In genomic region chr11:86764501-86764900, GRCm38 (mm10) we compare ENCODE assay signal across 33 mouse cellular contexts.
"Had no signal": no experiment of that assay in that cellular context is flagged by ENCODE, and none has a peak within 500 bp of the region (broad histone marks: within the 10 kb centered on the region; RNA-seq: fewer than 3 reads in every experiment).

No protein-coding gene starts in this region.

- H3K4me1 ChIP-seq: heart, embryonic 10.5 days; heart, embryonic 12.5 days; heart, embryonic 15.5 days; hindbrain, embryonic 10.5 days; hindbrain, embryonic 12.5 days; hindbrain, embryonic 13.5 days; hindbrain, embryonic 15.5 days; kidney, embryonic 15.5 days had no signal

- H3K9ac ChIP-seq: heart, embryonic 12.5 days; heart, embryonic 13.5 days; heart, embryonic 15.5 days; hindbrain, embryonic 12.5 days; hindbrain, embryonic 13.5 days; hindbrain, embryonic 14.5 days; hindbrain, embryonic 15.5 days; kidney, embryonic 15.5 days had no signal

- H3K36me3 ChIP-seq: heart, embryonic 15.5 days; hindbrain, embryonic 15.5 days had no signal

- H3K4me2 ChIP-seq: heart, embryonic 11.5 days; heart, embryonic 12.5 days; heart, embryonic 13.5 days; heart, embryonic 15.5 days; hindbrain, embryonic 12.5 days; hindbrain, embryonic 13.5 days; hindbrain, embryonic 14.5 days; hindbrain, embryonic 15.5 days; kidney, embryonic 15.5 days had no signal

- H3K4me3 ChIP-seq: heart, embryonic 10.5 days; heart, embryonic 12.5 days; heart, embryonic 13.5 days; heart, embryonic 15.5 days; hindbrain, embryonic 10.5 days; hindbrain, embryonic 12.5 days; hindbrain, embryonic 13.5 days; hindbrain, embryonic 15.5 days; kidney, embryonic 15.5 days; layer of hippocampus, adult 2 months; left cerebral cortex, adult 2 months had no signal

- ATAC-seq: hindbrain, embryonic 16.5 days; hindbrain, postnatal 0 days; inflammation-experienced regulatory T-cells, adult 6 months had no signal

- H3K9me3 ChIP-seq: heart, embryonic 10.5 days; heart, embryonic 12.5 days; heart, embryonic 13.5 days; heart, embryonic 15.5 days; hindbrain, embryonic 10.5 days; hindbrain, embryonic 12.5 days; hindbrain, embryonic 13.5 days; hindbrain, embryonic 15.5 days; kidney, embryonic 15.5 days had no signal

- H3K27me3 ChIP-seq: heart, embryonic 12.5 days; heart, embryonic 13.5 days; heart, embryonic 15.5 days; hindbrain, embryonic 12.5 days; hindbrain, embryonic 13.5 days; hindbrain, embryonic 15.5 days; kidney, embryonic 15.5 days had no signal

- H3K27ac ChIP-seq: heart, embryonic 10.5 days; heart, embryonic 13.5 days; heart, embryonic 15.5 days; hindbrain, embryonic 10.5 days; hindbrain, embryonic 12.5 days; hindbrain, embryonic 13.5 days; hindbrain, embryonic 14.5 days; hindbrain, embryonic 15.5 days; hindbrain, postnatal 0 days; kidney, embryonic 15.5 days; kidney, postnatal 0 days; layer of hippocampus, adult 2 months; left cerebral cortex, adult 2 months had no signal

- DNase-seq: heart, postnatal 10 days; heart, postnatal 14 days; heart, postnatal 36 days; heart, postnatal 4 days; kidney, adult 11 months; kidney, adult 18-20 months; kidney, adult 2 months; kidney, adult 8-10 months; kidney, adult 9 months; kidney, postnatal 10 days; kidney, postnatal 14 days; kidney, postnatal 25 days; kidney, postnatal 36 days; kidney, postnatal 4 days; layer of hippocampus, adult 9-11 months; layer of hippocampus, postnatal 36 days had no signal
